Mouse (Mus musculus) hindbrain, embryonic 16.5 days (tissue): ENCODE data around the gene Snx5. TPM values are rescaled to one million over a fixed set of nuclear protein-coding genes. Genes with fewer than 3 reads are reported as not detected.

Source experiments
- ATAC-seq: fragments of 200-750 bp; cut with Nextera tagmentation; 2 replicates; pipeline ENCODE4 v1.8.0; 2017; ENCODE audit warnings: moderate TSS enrichment, moderate library complexity
- H3K27ac ChIP-seq: fragments of 300-500 bp; sonication (generic); 2 replicates; pipeline ENCODE4 v1.5.1; 2014; ENCODE audit warnings: low read depth, mild to moderate bottlenecking, control low read depth, low read length, moderate library complexity
- H3K27me3 ChIP-seq: fragments of 300-500 bp; sonication (generic); replicated peaks from 2 replicates; pipeline ENCODE4 v1.6.1; 2014; ENCODE audit warnings: low read length; ENCODE audit not compliant: control insufficient read depth, insufficient read depth
- H3K36me3 ChIP-seq: fragments of 300-500 bp; sonication (generic); 2 replicates; pipeline ENCODE4 v1.6.1; 2014; ENCODE audit warnings: mild to moderate bottlenecking, low read length, moderate library complexity, mixed read lengths; ENCODE audit not compliant: control insufficient read depth, insufficient read depth
- H3K4me1 ChIP-seq: fragments of 300-500 bp; sonication (generic); 2 replicates; pipeline ENCODE4 v1.6.1; 2014; ENCODE audit warnings: low read depth, low read length; ENCODE audit not compliant: control insufficient read depth, insufficient read depth
- H3K4me2 ChIP-seq: fragments of 300-500 bp; sonication (generic); 2 replicates; pipeline ENCODE4 v1.6.1; 2014; ENCODE audit warnings: mild to moderate bottlenecking, low read length, control low read depth, moderate library complexity
- H3K4me3 ChIP-seq: fragments of 300-500 bp; sonication (generic); 2 replicates; pipeline ENCODE4 v1.5.1; 2014; ENCODE audit warnings: mild to moderate bottlenecking, low read length, control low read depth, moderate library complexity
- H3K9ac ChIP-seq: fragments of 300-500 bp; sonication (generic); 2 replicates; pipeline ENCODE4 v1.6.1; 2014; ENCODE audit warnings: low read depth, mild to moderate bottlenecking, control low read depth, low read length, moderate library complexity
- H3K9me3 ChIP-seq: fragments of 300-500 bp; sonication (generic); 2 replicates; pipeline ENCODE4 v1.6.1; 2014; ENCODE audit warnings: mild to moderate bottlenecking, low read length, moderate library complexity; ENCODE audit not compliant: control insufficient read depth
- WGBS: fragments of 180-500 bp; shearing (Covaris S2); extraction: QIAGEN DNeasy Blood & Tissue Kit; methylation state at CpG from one replicate; pipeline ENCODE4 v1.1.7; 2014; 5-methylcytosine and 5-hydroxymethylcytosine counted together
- polyA plus RNA-seq: library from polyadenylated mRNA; unstranded; fragments of >200 nt; fragmentation: Nextera tagmentation; extraction: Ambion mirVana; gene quantifications from 2 replicates; pipeline ENCODE4 v1.2.1, GENCODE M21; 2015

Snx5 gene
- polyA plus RNA-seq, 1 experiment from 2014 or later = 68.0 TPM

DNA sequence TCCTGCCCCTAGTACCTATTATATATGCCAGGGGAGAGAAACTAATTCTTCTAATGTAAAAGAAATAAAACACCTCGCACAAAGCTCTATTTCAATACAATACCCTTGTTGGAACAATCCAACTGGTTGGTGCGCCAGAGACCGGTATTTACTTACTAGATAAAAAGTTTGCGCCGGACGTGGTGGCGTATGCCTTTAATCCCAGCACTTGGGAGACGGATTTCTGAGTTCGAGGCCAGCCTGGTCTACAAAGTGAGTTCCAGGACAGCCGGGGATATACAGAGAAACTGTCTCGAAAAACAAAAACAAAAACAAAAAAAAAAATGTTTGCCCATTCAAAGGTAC, 1.4 kb downstream of the Snx5 start:
- peak overlapping the region; percentile 44 for H3K9ac ChIP-seq
- peak overlapping the region; percentile 68 for H3K4me3 ChIP-seq
- peak overlapping the region; percentile 83 for H3K4me2 ChIP-seq
- WGBS = 2% methylated on average over 11 of the region's 11 CpGs
- H3K9me3 ChIP-seq = no peaks in the 10 kb centered on the region
- no peaks in the 10 kb centered on the region for H3K27me3 ChIP-seq
- no peaks in the 10 kb centered on the region for H3K36me3 ChIP-seq
- no peak overlapping the region for H3K27ac ChIP-seq
- ATAC-seq = no peak
- H3K4me1 ChIP-seq = peaks cover 19% of the 10 kb centered on the region

DNA sequence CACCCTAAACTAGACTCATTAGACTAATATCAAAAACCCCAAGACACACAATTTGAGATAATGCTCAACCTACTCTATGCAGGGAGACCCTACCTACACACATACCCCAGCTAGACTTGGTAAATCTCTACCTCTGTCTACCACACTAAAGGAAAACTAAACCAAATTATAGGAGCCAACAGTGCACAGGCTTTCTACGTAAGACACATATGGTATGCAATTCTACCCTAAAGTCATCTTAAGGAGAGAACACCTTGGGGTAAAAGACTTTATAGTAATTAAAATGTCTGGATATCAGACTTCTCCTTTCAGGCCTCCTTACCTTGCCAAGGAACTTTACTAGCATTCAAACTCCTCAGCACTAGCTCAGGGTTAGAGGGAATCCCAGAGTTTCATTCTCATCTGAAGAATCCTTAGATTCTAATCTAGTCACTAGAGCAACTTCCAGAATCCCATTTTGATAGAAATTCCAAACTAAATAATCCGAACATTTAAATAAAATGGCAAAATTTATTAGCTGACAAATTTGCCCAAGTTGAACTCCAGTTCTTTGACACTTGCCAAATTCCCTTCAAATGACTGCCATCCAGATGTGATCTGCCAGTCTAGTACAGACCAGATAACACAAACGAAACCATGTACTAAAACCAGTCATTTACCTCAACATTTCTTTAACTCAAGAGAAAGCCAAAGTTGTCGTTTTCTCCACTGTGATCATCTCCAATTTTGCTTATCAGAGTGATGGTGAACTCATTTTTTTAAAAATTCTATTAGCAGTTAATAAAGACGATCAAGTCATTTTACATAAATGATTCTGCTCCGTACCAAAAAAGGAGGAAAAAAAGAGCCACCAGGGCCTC, 2.0 kb downstream of the Snx5 start:
- H3K27ac ChIP-seq = no peak overlapping the region
- H3K4me1 ChIP-seq = peaks cover 19% of the 10 kb centered on the region
- no peaks in the 10 kb centered on the region for H3K27me3 ChIP-seq
- peak overlapping the region; percentile 44 for H3K9ac ChIP-seq
- H3K36me3 ChIP-seq = no peaks in the 10 kb centered on the region
- no peak for ATAC-seq
- H3K4me3 ChIP-seq = peak overlapping the region; percentile 68
- no peaks in the 10 kb centered on the region for H3K9me3 ChIP-seq
- WGBS = 11% methylated on average over 6 of the region's 6 CpGs
- peak overlapping the region; percentile 83 for H3K4me2 ChIP-seq

DNA sequence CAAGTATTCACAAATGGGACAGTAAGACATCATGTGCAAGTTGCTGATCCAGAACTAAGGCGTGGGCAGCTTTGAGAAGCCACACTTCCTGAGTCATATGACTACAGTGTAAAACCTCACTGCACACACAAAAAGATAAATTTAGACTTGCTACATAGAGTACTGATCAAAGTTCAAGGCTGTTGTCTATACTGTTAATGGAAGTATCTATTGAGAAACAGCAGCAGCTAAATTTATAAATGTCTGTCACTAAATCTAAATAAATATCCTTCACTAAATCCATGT, 3.0 kb downstream of the Snx5 start:
- no peaks in the 10 kb centered on the region for H3K9me3 ChIP-seq
- 52% methylated on average over 1 of the region's 1 CpGs for WGBS
- no peak for ATAC-seq
- no peak overlapping the region for H3K4me3 ChIP-seq
- H3K9ac ChIP-seq = no peak overlapping the region
- H3K4me1 ChIP-seq = peaks cover 19% of the 10 kb centered on the region
- H3K27me3 ChIP-seq = no peaks in the 10 kb centered on the region
- no peak overlapping the region; the same call in 1 of the 2 replicates for H3K4me2 ChIP-seq
- no peaks in the 10 kb centered on the region for H3K36me3 ChIP-seq
- no peak overlapping the region for H3K27ac ChIP-seq

DNA sequence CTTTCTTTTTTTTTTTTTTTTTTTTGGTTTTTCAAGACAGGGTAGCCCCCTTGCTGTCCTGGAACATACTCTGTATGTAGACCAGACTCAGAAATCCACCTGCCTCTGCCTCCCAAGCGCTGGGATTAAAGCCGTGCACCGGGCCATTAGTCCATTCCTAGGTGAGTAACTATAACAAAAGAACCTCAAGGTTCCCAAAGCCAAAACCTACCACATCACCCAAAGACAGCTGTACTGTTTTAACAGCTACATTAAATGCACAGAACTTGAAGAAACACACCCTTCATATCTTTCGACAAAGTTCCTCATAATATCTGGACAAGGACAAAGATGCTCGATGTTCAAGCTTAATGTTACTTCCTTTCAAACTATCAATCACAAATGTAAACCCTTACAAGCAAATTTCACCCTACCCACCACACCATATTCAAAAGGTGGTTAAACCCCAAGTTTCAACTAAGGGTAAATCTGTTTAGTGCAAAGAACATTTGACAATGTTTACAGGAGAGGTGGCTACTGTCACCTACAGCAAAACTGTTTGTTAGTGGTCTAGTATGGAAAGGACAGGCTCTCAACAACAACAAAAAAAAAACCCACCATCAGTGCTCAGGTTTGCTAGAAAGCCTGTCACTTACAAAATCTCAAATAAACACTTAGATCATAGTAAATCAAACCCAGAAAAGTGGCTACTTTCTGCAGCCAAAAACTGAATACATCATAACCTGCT, 3.5 kb downstream of the Snx5 start:
- 50% methylated on average over 5 of the region's 5 CpGs for WGBS
- Histone ChIP-seq H3K36me3 (no peaks in the 10 kb centered on the region), H3K4me3 (no peak overlapping the region), H3K27me3 (no peaks in the 10 kb centered on the region), H3K4me1 (peaks cover 19% of the 10 kb centered on the region), H3K4me2 (no peak overlapping the region), H3K27ac (no peak overlapping the region), H3K9me3 (no peaks in the 10 kb centered on the region), H3K9ac (no peak overlapping the region)
- ATAC-seq = no peak

DNA sequence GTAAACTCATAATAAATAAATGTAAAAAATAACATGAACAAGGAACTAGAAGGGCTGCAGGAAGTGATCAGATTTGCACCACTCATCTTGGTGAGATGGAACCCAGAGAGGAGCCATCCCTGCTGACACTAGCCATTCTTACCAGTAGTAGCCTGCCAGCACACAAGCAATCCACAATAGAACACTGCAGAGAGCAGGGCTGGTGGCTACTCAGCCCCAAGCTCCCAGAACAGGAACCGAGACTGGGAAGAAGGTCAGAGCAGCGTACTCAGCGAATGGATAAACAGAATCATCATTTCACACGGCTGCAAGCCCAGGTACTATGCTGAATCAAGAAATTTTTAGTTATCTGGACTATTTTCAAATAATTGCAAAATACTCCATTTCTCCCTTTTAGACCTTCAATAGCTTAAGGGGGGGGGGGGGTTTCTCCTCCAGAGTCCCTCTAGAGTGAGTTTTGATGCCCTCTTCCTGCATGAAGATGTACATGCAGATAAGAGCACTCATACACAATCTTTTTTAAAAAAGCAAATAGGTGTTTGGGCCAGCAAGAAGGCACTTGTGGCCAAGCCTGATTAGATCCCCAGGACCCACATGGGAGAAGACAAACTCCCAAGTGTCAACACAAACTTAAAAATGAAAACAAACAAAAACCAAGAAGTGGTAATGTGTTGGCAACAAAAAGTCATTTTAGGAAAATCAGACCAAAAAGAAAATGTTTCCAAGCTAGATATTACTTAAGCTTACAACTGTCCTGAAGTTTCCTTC, 4.6 kb downstream of the Snx5 start:
- H3K4me1 ChIP-seq = peaks cover 19% of the 10 kb centered on the region
- H3K27ac ChIP-seq = no peak overlapping the region
- H3K9ac ChIP-seq = no peak overlapping the region
- no peaks in the 10 kb centered on the region for H3K27me3 ChIP-seq
- no peaks in the 10 kb centered on the region for H3K36me3 ChIP-seq
- no peaks in the 10 kb centered on the region for H3K9me3 ChIP-seq
- H3K4me2 ChIP-seq = no peak overlapping the region
- no peak overlapping the region for H3K4me3 ChIP-seq
- 43% methylated on average over 4 of the region's 4 CpGs for WGBS
- no peak for ATAC-seq

DNA sequence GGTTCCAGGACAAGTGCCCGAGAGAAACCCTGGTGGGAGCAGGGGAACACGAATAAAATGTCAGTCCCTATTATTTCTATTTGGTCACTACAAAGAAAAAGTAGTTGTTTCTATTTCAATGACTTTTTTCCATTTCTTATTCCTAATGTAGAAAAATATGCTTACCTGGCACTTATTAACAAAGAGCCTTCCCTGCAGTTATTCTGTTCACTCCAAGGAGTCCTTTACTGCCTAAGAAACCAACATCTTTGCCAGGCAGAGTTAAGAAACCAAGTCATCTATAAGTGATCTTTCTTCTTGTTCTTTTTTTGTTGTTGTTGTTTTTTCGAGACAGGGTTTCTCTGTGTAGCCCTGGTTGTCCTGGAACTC, 5.6 kb downstream of the Snx5 start:
- H3K4me1 ChIP-seq = peaks cover 19% of the 10 kb centered on the region
- H3K27me3 ChIP-seq = no peaks in the 10 kb centered on the region
- no peaks in the 10 kb centered on the region for H3K9me3 ChIP-seq
- H3K27ac ChIP-seq = no peak overlapping the region
- H3K4me3 ChIP-seq = no peak overlapping the region
- no peak for ATAC-seq
- H3K4me2 ChIP-seq = no peak overlapping the region
- WGBS = 78% methylated on average over 3 of the region's 3 CpGs
- H3K36me3 ChIP-seq = peaks cover 3% of the 10 kb centered on the region; the same call in 1 of the 2 replicates
- no peak overlapping the region for H3K9ac ChIP-seq

- H3K4me1 ChIP-seq = peaks cover 19% of the 10 kb centered on the region
- H3K9ac ChIP-seq = no peak overlapping the region
- no peak for ATAC-seq
- H3K27me3 ChIP-seq = no peaks in the 10 kb centered on the region
- H3K36me3 ChIP-seq = peaks cover 3% of the 10 kb centered on the region; the same call in 1 of the 2 replicates
- H3K27ac ChIP-seq = no peak overlapping the region
- H3K4me2 ChIP-seq = no peak overlapping the region
- no peaks in the 10 kb centered on the region for H3K9me3 ChIP-seq
- H3K4me3 ChIP-seq = no peak overlapping the region
- 73% methylated on average over 5 of the region's 5 CpGs for WGBS
Measured at GRCm38 (mm10) chr2:144264398-144265119, 6.1 kb downstream of the Snx5 start.

GRCm38 (mm10) chr2:144262837-144263236, 7.9 kb downstream of the Snx5 start:
- Histone ChIP-seq H3K27ac (no peak overlapping the region), H3K36me3 (peaks cover 13% of the 10 kb centered on the region; the same call in 1 of the 2 replicates), H3K27me3 (no peaks in the 10 kb centered on the region), H3K4me2 (no peak overlapping the region), H3K4me3 (no peak overlapping the region), H3K9ac (no peak overlapping the region), H3K9me3 (no peaks in the 10 kb centered on the region), H3K4me1 (peaks cover 3% of the 10 kb centered on the region)
- ATAC-seq = no peak
- 89% methylated on average over 2 of the region's 2 CpGs for WGBS
